In genomic region chr17:75537050-75537445, GRCm38 (mm10) we compare ENCODE assay signal across 20 mouse cellular contexts.
"Had no signal": no experiment of that assay in that cellular context is flagged by ENCODE, and none has a peak within 500 bp of the region (broad histone marks: within the 10 kb centered on the region; RNA-seq: fewer than 3 reads in every experiment).

No protein-coding gene starts in this region.

- H3K9me3 ChIP-seq: heart, embryonic 13.5 days; heart, embryonic 15.5 days; hindbrain, embryonic 10.5 days; hindbrain, embryonic 12.5 days; intestine, embryonic 15.5 days; limb, embryonic 10.5 days; limb, embryonic 12.5 days; liver, embryonic 13.5 days had no signal

- H3K4me1 ChIP-seq: intestine, embryonic 15.5 days; limb, embryonic 10.5 days; limb, embryonic 12.5 days had no signal

- H3K27ac ChIP-seq: heart, adult 2 months; heart, embryonic 13.5 days; heart, embryonic 15.5 days; hindbrain, embryonic 10.5 days; hindbrain, embryonic 12.5 days; hindbrain, embryonic 14.5 days; intestine, embryonic 15.5 days; layer of hippocampus, adult 2 months; left cerebral cortex, adult 2 months; limb, embryonic 10.5 days; limb, embryonic 12.5 days; liver, embryonic 13.5 days had no signal

- H3K4me2 ChIP-seq: heart, embryonic 11.5 days; heart, embryonic 13.5 days; heart, embryonic 15.5 days; hindbrain, embryonic 12.5 days; hindbrain, embryonic 14.5 days; intestine, embryonic 15.5 days; limb, embryonic 12.5 days; liver, embryonic 11.5 days; liver, embryonic 13.5 days had no signal

- H3K27me3 ChIP-seq: heart, embryonic 13.5 days; heart, embryonic 15.5 days; hindbrain, embryonic 12.5 days; intestine, embryonic 15.5 days; limb, embryonic 12.5 days; liver, embryonic 13.5 days had no signal

- ATAC-seq: inflammation-experienced regulatory T-cells, adult 6 months; intestine, postnatal 0 days had no signal

- H3K9ac ChIP-seq: heart, embryonic 13.5 days; heart, embryonic 15.5 days; hindbrain, embryonic 12.5 days; hindbrain, embryonic 14.5 days; intestine, embryonic 15.5 days; limb, embryonic 12.5 days; liver, embryonic 13.5 days had no signal

- DNase-seq: gastrocnemius, postnatal 14 days; gastrocnemius, postnatal 36 days; kidney, adult 18-20 months; liver; liver, embryonic 13.5 days had no signal

- H3K4me3 ChIP-seq: heart, adult 2 months; heart, embryonic 13.5 days; heart, embryonic 15.5 days; hindbrain, embryonic 10.5 days; hindbrain, embryonic 12.5 days; intestine, embryonic 15.5 days; layer of hippocampus, adult 2 months; left cerebral cortex, adult 2 months; limb, embryonic 10.5 days; limb, embryonic 12.5 days; liver, embryonic 13.5 days had no signal
